Mouse (Mus musculus) stomach, adult 2 months (tissue): ENCODE results near the gene Ublcp1. TPM values are rescaled to one million over a fixed set of nuclear protein-coding genes. Genes with fewer than 3 reads are reported as not detected.

Experiments used
- polyA plus RNA-seq: library from polyadenylated mRNA; depleted of rRNA; stranded (reverse); fragments of >200 nt; gene quantifications from 2 replicates; pipeline ENCODE4 v1.2.3, GENCODE M21; 2012; rRNA removed

Ublcp1 gene
- 1.0 and 1.3 TPM in 2 replicates for polyA plus RNA-seq

GRCm38 (mm10) chr11:44470432-44471336, at the start of gene Ublcp1:
Gene Ublcp1 (minus strand): TSS chr11:44470498.

DNA sequence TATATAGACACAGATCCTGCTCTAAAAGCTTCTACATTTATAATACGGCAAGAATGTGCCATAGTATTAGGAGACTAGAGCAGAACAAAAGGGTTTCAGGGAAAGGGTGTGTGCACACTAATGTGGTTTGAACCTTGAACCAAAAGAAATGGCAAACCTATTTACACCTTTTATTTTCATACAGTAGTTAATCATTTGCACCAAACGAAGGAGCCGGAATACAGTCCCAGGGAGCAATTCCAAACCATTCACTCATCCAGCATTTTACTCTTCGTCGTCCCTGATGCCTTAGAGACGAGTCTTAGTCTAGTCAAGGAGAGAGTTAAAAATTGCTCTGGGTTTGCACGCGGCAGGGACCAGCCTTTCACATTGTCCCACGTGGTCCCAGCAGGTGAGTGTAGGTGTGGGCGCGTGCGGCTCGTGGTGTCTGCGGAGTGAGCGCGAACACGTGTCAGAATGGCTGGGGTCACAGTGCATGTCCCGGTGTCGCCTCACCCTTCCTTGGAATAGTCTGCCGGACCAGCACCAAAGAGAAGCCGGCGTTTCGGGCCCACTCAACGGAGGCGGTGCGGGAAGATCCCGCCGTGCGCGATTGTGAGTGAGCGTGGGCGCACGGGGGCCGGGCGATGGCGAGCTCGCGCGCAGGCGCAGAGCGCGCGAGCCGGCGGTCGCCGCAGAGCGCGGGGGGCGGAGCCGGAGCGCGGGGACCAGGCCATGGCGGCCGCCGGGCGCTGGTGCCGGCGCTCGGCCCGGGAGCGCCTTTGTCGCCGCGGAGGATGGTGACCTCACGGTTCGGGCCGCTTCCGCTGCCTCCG, 48.2 kb upstream of the Ublcp1 start, which contains the start of gene Rnf145:
Rnf145 (plus strand) TSS at position 684 of the 815 bp plus-strand sequence.

Other genes with a start within 250 kb of the Ublcp1 start
- not detected in 2 replicates for gene Il12b, start 70.4 kb downstream of the Ublcp1 start, polyA plus RNA-seq
- gene Rnf145, start 48.5 kb upstream of the Ublcp1 start, polyA plus RNA-seq: 8.8 and 19.5 TPM in 2 replicates
- 1.6 and 2.1 TPM in 2 replicates for gene Ebf1, start 146.8 kb upstream of the Ublcp1 start, polyA plus RNA-seq